Mouse (Mus musculus) cortical plate, adult 2 months (tissue): ENCODE measurements around the gene B020004J07Rik. TPM values are rescaled to one million over a fixed set of nuclear protein-coding genes. Genes with fewer than 3 reads are reported as not detected.
"Not testable (repeated sequence)": the region's sequence is repeated elsewhere in the genome, so short reads cannot be mapped to it uniquely, and the experiment has no call there.

Experiments
- H3K27ac ChIP-seq: fragments of 200-500 bp; 2 replicates; pipeline ENCODE4 v1.5.1; 2012; ENCODE audit warnings: low read length, control low read depth, inconsistent platforms; ENCODE audit not compliant: insufficient read depth
- H3K4me1 ChIP-seq: fragments of 200-500 bp; 2 replicates; pipeline ENCODE4 v1.6.1; 2011; ENCODE audit warnings: low read length; ENCODE audit not compliant: control insufficient read depth, insufficient read depth
- H3K4me3 ChIP-seq: fragments of 200-500 bp; 2 replicates; pipeline ENCODE4 v1.5.1; 2011; ENCODE audit warnings: mild to moderate bottlenecking, low read length, control low read depth; ENCODE audit not compliant: insufficient read depth
- CTCF ChIP-seq: fragments of 200-500 bp; IDR thresholded peaks from 2 replicates; pipeline ENCODE4 v1.5.1; 2011; ENCODE audit warnings: mild to moderate bottlenecking, control low read depth, low read length; ENCODE audit not compliant: insufficient read depth; ENCODE audit errors: extremely low read depth
- POLR2A ChIP-seq: fragments of 200-500 bp; IDR thresholded peaks from 2 replicates; pipeline ENCODE4 v1.6.1; 2011; ENCODE audit warnings: mild to moderate bottlenecking, low read length, control low read depth; ENCODE audit not compliant: insufficient read depth; ENCODE audit errors: extremely low read depth
- polyA plus RNA-seq: library from polyadenylated mRNA; depleted of rRNA; stranded (reverse); fragments of >200 nt; gene quantifications from 2 replicates; pipeline ENCODE4 v1.2.3, GENCODE M21; 2012; rRNA removed

Gene B020004J07Rik
- not detected in 2 replicates for polyA plus RNA-seq

DNA sequence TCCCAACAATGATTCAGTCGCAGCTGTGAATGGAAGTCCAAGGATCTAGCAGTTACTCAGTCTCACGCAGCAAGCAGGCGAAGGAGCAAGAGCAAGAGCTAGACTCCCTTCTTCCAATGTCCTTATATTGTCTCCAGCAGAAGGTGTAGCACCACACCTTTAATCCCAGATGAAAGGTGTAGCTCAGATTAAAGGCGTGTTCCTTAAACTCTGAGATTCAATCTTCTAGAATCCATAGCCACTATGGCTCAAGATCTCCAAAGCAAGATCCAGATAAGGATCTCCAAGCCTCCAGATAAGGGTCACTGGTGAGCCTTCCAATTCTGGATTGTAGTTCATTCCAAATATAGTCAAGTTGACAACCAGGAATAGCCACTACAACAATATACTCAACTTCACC, at the start of gene B020004J07Rik:
Gene B020004J07Rik (minus strand): TSS at position 101 of the 400 bp plus-strand sequence.
- not testable (repeated sequence) for H3K27ac ChIP-seq, H3K4me3 ChIP-seq, H3K4me1 ChIP-seq

DNA sequence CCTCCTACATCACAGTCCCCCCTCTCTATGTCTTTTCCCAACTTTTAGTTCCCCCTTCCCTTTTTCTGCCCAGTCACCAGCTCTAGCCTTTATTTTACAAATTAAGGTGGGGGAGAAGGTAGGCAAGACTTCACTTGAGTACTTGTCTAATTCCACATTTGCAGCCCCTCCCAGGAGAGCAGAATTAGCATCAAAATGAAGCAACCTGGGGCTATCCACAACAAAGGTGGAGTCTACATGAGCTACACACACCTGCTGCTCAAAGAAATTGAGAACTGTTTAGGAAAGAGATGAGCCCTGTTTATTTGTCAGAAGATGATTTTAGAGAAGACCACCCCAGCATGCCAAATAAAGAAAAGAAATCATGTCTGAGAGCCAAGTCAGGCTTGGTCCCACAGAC, 45.6 kb upstream of the B020004J07Rik start:
- H3K27ac ChIP-seq = no peak overlapping the region
- H3K4me3 ChIP-seq = no peak overlapping the region
- H3K4me1 ChIP-seq = no peaks in the 10 kb centered on the region
- no peak for TF ChIP-seq POLR2A
- TF ChIP-seq CTCF = no peak

DNA sequence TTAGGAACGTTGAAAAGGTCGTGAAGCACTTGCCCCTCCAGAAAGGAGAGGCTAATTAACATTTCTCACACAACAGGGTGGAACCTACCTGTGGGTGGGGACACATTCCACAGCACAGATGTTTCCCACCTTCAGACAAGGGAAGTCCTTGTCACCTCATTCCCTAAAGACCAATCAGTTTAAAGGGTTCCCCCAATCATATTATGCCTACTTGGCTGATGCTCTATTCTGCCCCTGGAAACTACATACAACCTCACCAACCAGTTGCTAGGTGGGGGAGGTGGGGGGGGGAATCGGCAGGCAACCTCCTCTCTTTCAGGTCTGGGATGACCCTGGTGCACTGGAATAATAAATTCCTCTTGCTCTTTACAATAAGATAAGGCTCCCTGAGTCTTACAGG, 39.8 kb upstream of the B020004J07Rik start:
- no peaks in the 10 kb centered on the region for H3K4me1 ChIP-seq
- TF ChIP-seq CTCF = no peak
- no peak for TF ChIP-seq POLR2A
- no peak overlapping the region for H3K27ac ChIP-seq
- H3K4me3 ChIP-seq = no peak overlapping the region

DNA sequence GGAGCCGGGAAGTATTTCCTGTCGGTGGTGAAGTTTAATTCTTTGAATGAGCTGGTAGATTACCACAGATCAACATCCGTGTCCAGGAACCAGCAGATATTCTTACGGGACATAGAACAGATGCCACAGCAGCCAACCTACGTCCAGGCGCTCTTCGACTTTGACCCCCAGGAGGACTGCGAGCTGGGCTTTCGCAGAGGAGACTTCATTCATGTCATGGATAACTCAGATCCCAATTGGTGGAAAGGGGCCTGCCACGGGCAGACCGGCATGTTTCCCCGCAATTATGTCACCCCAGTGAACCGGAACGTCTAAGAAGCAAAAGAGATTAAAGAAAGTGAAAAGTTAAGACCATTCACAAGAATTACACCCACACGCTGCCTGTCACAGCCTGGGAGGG, 31.9 kb upstream of the B020004J07Rik start:
- H3K4me3 ChIP-seq, H3K4me1 ChIP-seq, H3K27ac ChIP-seq: not testable (repeated sequence)

DNA sequence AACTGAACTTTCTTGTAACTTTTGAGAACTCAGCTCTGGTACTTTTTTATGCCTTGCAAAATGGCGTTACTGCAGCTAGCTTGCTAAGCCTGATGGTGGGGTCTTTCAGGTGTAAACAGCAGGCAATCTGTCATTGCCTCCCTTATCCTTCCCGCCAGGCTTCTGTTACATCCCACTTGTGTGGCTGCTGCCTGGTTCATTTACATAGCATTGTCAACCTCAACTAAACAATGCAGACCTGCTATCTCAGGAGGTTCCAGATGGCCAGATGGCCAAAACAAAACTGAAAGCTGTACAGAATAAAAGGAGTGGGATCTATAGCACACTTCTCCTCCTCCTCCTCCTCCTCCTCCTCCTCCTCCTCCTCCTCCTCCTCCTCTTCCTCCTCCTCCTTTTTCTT, 28.2 kb upstream of the B020004J07Rik start:
- H3K4me3 ChIP-seq, H3K27ac ChIP-seq, H3K4me1 ChIP-seq: not testable (repeated sequence)

DNA sequence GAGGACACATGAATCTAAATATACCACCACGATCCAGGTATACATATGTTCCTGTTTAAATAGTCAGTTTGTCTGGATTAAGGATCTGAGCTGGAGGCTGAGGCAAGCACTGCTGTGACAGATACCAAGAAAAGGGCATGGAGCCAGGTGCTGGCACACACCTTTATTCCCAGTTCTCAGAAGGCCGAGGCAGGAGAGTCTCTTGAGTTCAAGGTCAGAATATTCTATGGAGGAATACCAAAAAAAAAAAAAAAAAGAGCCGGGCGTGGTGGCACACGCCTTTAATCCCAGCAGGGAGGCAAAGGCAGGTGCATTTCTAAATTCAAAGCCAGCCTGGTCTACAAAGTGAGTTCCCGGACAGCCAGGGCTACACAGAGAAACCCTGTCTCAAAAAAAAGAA, 18.5 kb upstream of the B020004J07Rik start:
- no peak overlapping the region for H3K4me3 ChIP-seq
- no peak overlapping the region for H3K27ac ChIP-seq
- TF ChIP-seq POLR2A (no peak), CTCF (no peak)
- H3K4me1 ChIP-seq = no peaks in the 10 kb centered on the region

DNA sequence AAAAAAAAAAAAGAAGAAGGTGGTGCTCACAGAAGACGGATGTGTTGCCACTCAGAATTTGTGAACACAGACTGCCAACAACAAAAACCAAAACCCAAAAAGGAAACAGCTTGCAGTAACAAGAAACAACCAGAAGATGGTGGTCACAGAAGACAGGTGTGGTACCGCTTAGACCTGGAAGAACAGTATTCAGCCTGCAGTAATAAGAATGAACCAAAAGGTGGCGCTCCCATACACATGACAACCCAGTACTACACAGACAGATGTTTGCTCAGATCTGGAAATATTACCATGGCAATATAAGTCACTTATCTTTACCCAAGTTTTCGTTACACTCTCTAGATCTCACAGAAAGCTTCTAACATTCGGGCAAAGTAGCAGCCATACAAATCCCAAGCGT, 17.1 kb upstream of the B020004J07Rik start:
- TF ChIP-seq CTCF = peak; percentile 44
- TF ChIP-seq POLR2A = no peak
- Histone ChIP-seq H3K4me1 (no peaks in the 10 kb centered on the region), H3K4me3 (no peak overlapping the region), H3K27ac (no peak overlapping the region)

DNA sequence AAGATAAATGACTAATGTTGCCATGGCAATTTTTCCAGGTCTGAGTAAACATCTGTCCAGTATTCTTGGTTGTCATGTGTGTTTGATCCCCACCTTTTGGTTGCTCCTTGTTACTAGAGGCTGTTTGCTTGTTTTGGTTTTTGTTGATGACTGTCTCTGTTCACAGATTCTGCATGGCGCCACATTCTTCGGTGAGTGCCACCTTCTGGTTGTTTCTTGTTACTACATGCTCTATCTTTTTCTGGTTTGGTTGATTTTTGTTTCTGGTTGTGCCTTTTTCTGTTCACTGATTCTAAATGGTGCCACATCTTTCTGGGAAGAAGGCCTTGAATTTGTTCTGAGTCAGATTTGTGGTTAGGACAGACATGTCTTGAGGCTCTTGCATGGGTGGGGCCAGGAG, 7.1 kb upstream of the B020004J07Rik start:
- H3K4me3 ChIP-seq = no peak overlapping the region
- TF ChIP-seq CTCF = no peak
- no peak for TF ChIP-seq POLR2A

More for the DNA sequence above, 7.1 kb upstream of the B020004J07Rik start:
- no peak overlapping the region for H3K27ac ChIP-seq
- H3K4me1 ChIP-seq = no peaks in the 10 kb centered on the region

Other genes starting within 250 kb of the B020004J07Rik start
- 41.2 and 43.1 TPM in 2 replicates for gene Leprot, start 196.3 kb downstream of the B020004J07Rik start, polyA plus RNA-seq
- gene Lepr, start 126.6 kb downstream of the B020004J07Rik start, polyA plus RNA-seq = 1.8 and 2.3 TPM in 2 replicates
- gene C130073F10Rik, start 49.8 kb upstream of the B020004J07Rik start, polyA plus RNA-seq = not detected in 2 replicates
- not detected in 2 replicates for gene Gm12800, start 65.1 kb upstream of the B020004J07Rik start, polyA plus RNA-seq
- gene Gm12794, start 96.4 kb upstream of the B020004J07Rik start, polyA plus RNA-seq = not detected in 2 replicates
- not detected in 2 replicates for gene Gm12790, start 137.0 kb upstream of the B020004J07Rik start, polyA plus RNA-seq
- gene Gm12789, start 142.6 kb upstream of the B020004J07Rik start, polyA plus RNA-seq = not detected in 2 replicates
- gene Pde4b, start 243.5 kb upstream of the B020004J07Rik start, polyA plus RNA-seq = 79.8 and 87.4 TPM in 2 replicates